Mouse (Mus musculus) hindbrain, embryonic 10.5 days (tissue): Measurements from ENCODE around the gene Clrn3. TPM values are rescaled to one million over a fixed set of nuclear protein-coding genes. Genes with fewer than 3 reads are reported as not detected.
A peak's percentile ranks its signal among the peaks of the same experiment; 100 is the strongest.

ENCODE experiments used
- DNase-seq: peaks from one replicate; pipeline ENCODE4 v3.0.0-alpha.2; 2017; ENCODE audit warnings: low spot score
- H3K27ac ChIP-seq: fragments of 300-500 bp; sonication (generic); 2 replicates; pipeline ENCODE4 v1.5.1; 2016; ENCODE audit warnings: mild to moderate bottlenecking, moderate library complexity
- H3K27me3 ChIP-seq: fragments of 300-500 bp; sonication (generic); 2 replicates; pipeline ENCODE4 v1.6.1; 2016; ENCODE audit warnings: mild to moderate bottlenecking; ENCODE audit not compliant: poor library complexity, insufficient read depth, severe bottlenecking
- H3K36me3 ChIP-seq: fragments of 300-500 bp; sonication (generic); 2 replicates; pipeline ENCODE4 v1.6.1; 2016; ENCODE audit warnings: mild to moderate bottlenecking, moderate library complexity
- H3K4me1 ChIP-seq: fragments of 300-500 bp; sonication (generic); replicated peaks from 2 replicates; pipeline ENCODE4 v1.6.1; 2016; ENCODE audit warnings: mild to moderate bottlenecking
- H3K4me3 ChIP-seq: fragments of 300-500 bp; sonication (generic); 2 replicates; pipeline ENCODE4 v1.5.1; 2016; ENCODE audit warnings: mild to moderate bottlenecking, moderate library complexity
- H3K9me3 ChIP-seq: fragments of 300-500 bp; sonication (generic); 2 replicates; pipeline ENCODE4 v1.6.1; 2016; ENCODE audit warnings: mild to moderate bottlenecking, moderate library complexity
- WGBS: fragments of 180-500 bp; shearing (Covaris S2); methylation state at CpG from one replicate; pipeline ENCODE4 v1.1.7; 2016; 5-methylcytosine and 5-hydroxymethylcytosine counted together
- polyA plus RNA-seq: library from polyadenylated mRNA; unstranded; fragments of >200 nt; fragmentation: Nextera tagmentation; extraction: Ambion mirVana; gene quantifications from 2 replicates; pipeline ENCODE4 v1.2.1, GENCODE M21; 2016

Clrn3 gene
- polyA plus RNA-seq, 1 experiment from 2014 or later, result not detected

- H3K4me3 ChIP-seq, result no peak overlapping the region
- no peaks in the 10 kb centered on the region for H3K9me3 ChIP-seq
- H3K4me1 ChIP-seq, result peaks cover 13% of the 10 kb centered on the region
- no peak overlapping the region for H3K27ac ChIP-seq
- no peak for DNase-seq
- H3K27me3 ChIP-seq, result peaks cover 7% of the 10 kb centered on the region; the same call in 1 of the 2 replicates
- 87% methylated on average over 1 of the region's 1 CpGs for WGBS
- H3K36me3 ChIP-seq, result no peaks in the 10 kb centered on the region
Measured at GRCm38 (mm10) chr7:135551547-135551946, 23.1 kb upstream of the Clrn3 start.

- no peak overlapping the region for H3K27ac ChIP-seq
- no peaks in the 10 kb centered on the region for H3K36me3 ChIP-seq
- no peaks in the 10 kb centered on the region for H3K27me3 ChIP-seq
- DNase-seq, result no peak
- no peaks in the 10 kb centered on the region for H3K9me3 ChIP-seq
- H3K4me3 ChIP-seq, result no peak overlapping the region
- WGBS, result 70% methylated on average over 6 of the region's 6 CpGs
- peaks cover 14% of the 10 kb centered on the region for H3K4me1 ChIP-seq
Measured at GRCm38 (mm10) chr7:135548434-135548833, 20.0 kb upstream of the Clrn3 start.

- H3K9me3 ChIP-seq, result no peaks in the 10 kb centered on the region
- 57% methylated on average over 5 of the region's 5 CpGs for WGBS
Measured at GRCm38 (mm10) chr7:135546530-135546929, 18.1 kb upstream of the Clrn3 start.

GRCm38 (mm10) chr7:135545957-135546356 lies 17.5 kb upstream of the Clrn3 start:
- Histone ChIP-seq H3K27me3 (no peaks in the 10 kb centered on the region), H3K4me1 (peaks cover 19% of the 10 kb centered on the region), H3K4me3 (no peak overlapping the region), H3K36me3 (no peaks in the 10 kb centered on the region), H3K9me3 (no peaks in the 10 kb centered on the region), H3K27ac (no peak overlapping the region)
- WGBS, result 69% methylated on average over 7 of the region's 7 CpGs
- no peak for DNase-seq

More at GRCm38 (mm10) chr7:135546530-135546929, 18.1 kb upstream of the Clrn3 start:
- Histone ChIP-seq H3K27me3 (no peaks in the 10 kb centered on the region), H3K36me3 (no peaks in the 10 kb centered on the region), H3K27ac (no peak overlapping the region), H3K4me3 (no peak overlapping the region), H3K4me1 (peaks cover 19% of the 10 kb centered on the region)
- no peak for DNase-seq

- Histone ChIP-seq H3K9me3 (no peaks in the 10 kb centered on the region), H3K27me3 (peaks cover 13% of the 10 kb centered on the region), H3K36me3 (no peaks in the 10 kb centered on the region), H3K4me1 (0 out of 2 replicates have a peak, but pooled peaks cover 13% of the 10 kb centered on the region), H3K4me3 (no peak overlapping the region), H3K27ac (no peak overlapping the region)
- WGBS, result 95% methylated on average over 6 of the region's 6 CpGs
- no peak for DNase-seq
Measured at GRCm38 (mm10) chr7:135544321-135544720, 15.9 kb upstream of the Clrn3 start.

GRCm38 (mm10) chr7:135543033-135543432 lies 14.6 kb upstream of the Clrn3 start:
- no peak for DNase-seq
- WGBS, result 76% methylated on average over 2 of the region's 3 CpGs
- H3K4me3 ChIP-seq, result no peak overlapping the region

GRCm38 (mm10) chr7:135542235-135542634 lies 13.8 kb upstream of the Clrn3 start:
- WGBS, result 82% methylated on average over 3 of the region's 3 CpGs
- no peak overlapping the region for H3K4me3 ChIP-seq
- H3K4me1 ChIP-seq, result peaks cover 20% of the 10 kb centered on the region
- peaks cover 30% of the 10 kb centered on the region for H3K27me3 ChIP-seq
- H3K27ac ChIP-seq, result no peak overlapping the region
- H3K9me3 ChIP-seq, result no peaks in the 10 kb centered on the region
- no peak for DNase-seq
- no peaks in the 10 kb centered on the region for H3K36me3 ChIP-seq

More at GRCm38 (mm10) chr7:135543033-135543432, 14.6 kb upstream of the Clrn3 start:
- H3K27ac ChIP-seq, result no peak overlapping the region
- peaks cover 14% of the 10 kb centered on the region for H3K4me1 ChIP-seq
- peaks cover 26% of the 10 kb centered on the region for H3K27me3 ChIP-seq
- no peaks in the 10 kb centered on the region for H3K36me3 ChIP-seq
- no peaks in the 10 kb centered on the region for H3K9me3 ChIP-seq

- no peak for DNase-seq
Measured at GRCm38 (mm10) chr7:135539429-135539828, 11.0 kb upstream of the Clrn3 start.

GRCm38 (mm10) chr7:135537948-135538741 lies 9.7 kb upstream of the Clrn3 start:
- H3K4me1 ChIP-seq, result peaks cover 18% of the 10 kb centered on the region
- no peaks in the 10 kb centered on the region for H3K9me3 ChIP-seq
- peaks cover 34% of the 10 kb centered on the region for H3K27me3 ChIP-seq
- no peak for DNase-seq
- H3K27ac ChIP-seq, result peak overlapping the region; percentile 72
- 2% methylated on average over 71 of the region's 71 CpGs for WGBS
- H3K36me3 ChIP-seq, result no peaks in the 10 kb centered on the region
- H3K4me3 ChIP-seq, result peak overlapping the region; percentile 73

More at GRCm38 (mm10) chr7:135539429-135539828, 11.0 kb upstream of the Clrn3 start:
- no peaks in the 10 kb centered on the region for H3K9me3 ChIP-seq
- peaks cover 18% of the 10 kb centered on the region for H3K4me1 ChIP-seq
- H3K27ac ChIP-seq, result no peak overlapping the region
- WGBS, result 90% methylated on average over 2 of the region's 2 CpGs
- no peaks in the 10 kb centered on the region for H3K36me3 ChIP-seq
- H3K27me3 ChIP-seq, result peaks cover 34% of the 10 kb centered on the region
- H3K4me3 ChIP-seq, result no peak overlapping the region

GRCm38 (mm10) chr7:135537341-135537901 lies 9.0 kb upstream of the Clrn3 start, which contains the start of gene Ptpre:
Gene Ptpre, plus strand, starts transcription at chr7:135537481.
- H3K9me3 ChIP-seq, result no peaks in the 10 kb centered on the region
- H3K4me3 ChIP-seq, result peak within 1 kb of the TSS; percentile 73
- peak within 1 kb of the TSS; percentile 72 for H3K27ac ChIP-seq
- peaks cover 13% of the 10 kb centered on the region for H3K4me1 ChIP-seq
- WGBS, result 5% methylated on average over 28 of the region's 28 CpGs
- H3K36me3 ChIP-seq, result no peaks in the 10 kb centered on the region
- H3K27me3 ChIP-seq, result peaks cover 34% of the 10 kb centered on the region
- peak; percentile 85 for DNase-seq

- Histone ChIP-seq H3K4me3 (no peak overlapping the region), H3K36me3 (no peaks in the 10 kb centered on the region), H3K27me3 (peaks cover 34% of the 10 kb centered on the region), H3K4me1 (peaks cover 13% of the 10 kb centered on the region), H3K27ac (no peak overlapping the region), H3K9me3 (no peaks in the 10 kb centered on the region)
- WGBS, result 83% methylated on average over 3 of the region's 3 CpGs
- no peak for DNase-seq
Measured at GRCm38 (mm10) chr7:135535908-135536307, 7.5 kb upstream of the Clrn3 start.

GRCm38 (mm10) chr7:135534548-135535189 lies 6.2 kb upstream of the Clrn3 start:
- 77% methylated on average over 2 of the region's 2 CpGs for WGBS
- Histone ChIP-seq H3K9me3 (no peaks in the 10 kb centered on the region), H3K4me3 (no peak overlapping the region), H3K36me3 (no peaks in the 10 kb centered on the region), H3K4me1 (peaks cover 13% of the 10 kb centered on the region), H3K27me3 (peaks cover 25% of the 10 kb centered on the region), H3K27ac (no peak overlapping the region)
- DNase-seq, result no peak

GRCm38 (mm10) chr7:135529068-135529467 lies 614 bp upstream of the Clrn3 start:
- Histone ChIP-seq H3K27me3 (0 out of 2 replicates have a peak, but pooled peaks cover 2% of the 10 kb centered on the region), H3K4me1 (no peaks in the 10 kb centered on the region), H3K4me3 (no peak overlapping the region), H3K9me3 (no peaks in the 10 kb centered on the region), H3K36me3 (no peaks in the 10 kb centered on the region), H3K27ac (no peak overlapping the region)
- no peak for DNase-seq
- WGBS, result 83% methylated on average over 2 of the region's 2 CpGs
